Mouse (Mus musculus): ENCODE results near the gene Zfp961.

GRCm38 (mm10) chr8:71968636-71969035 is 17.8 kb downstream of the Zfp961 start:
- TF ChIP-seq NRF1 (IDR thresholded peaks at IDR 0.05; ENCODE audit: low read depth, low read length) (no peak), POLR2A (IDR thresholded peaks at IDR 0.05; ENCODE audit: low read depth, low read length) (no peak), EP300 (IDR thresholded peaks at IDR 0.05; ENCODE audit: low read length) (no peak), CTCF (conservative IDR thresholded peaks at IDR 0.05 in 1 of 2, IDR thresholded peaks at IDR 0.05 in 1 of 2; ENCODE audit: low read depth in 2 of 2, low read length in 2 of 2) (no peak), ZC3H11A (IDR thresholded peaks at IDR 0.05; ENCODE audit: low read depth, low read length) (no peak), RAD21 (IDR thresholded peaks at IDR 0.05; ENCODE audit: low read depth, low read length) (no peak), USF2 (conservative IDR thresholded peaks at IDR 0.05; ENCODE audit: low read depth, low read length) (no peak)

Data from CH12.LX (cell line).